Mouse (Mus musculus): ENCODE measurements around the gene Dera.

GRCm38 (mm10) chr6:137825022-137825613 is 70.8 kb downstream of the Dera start:
- TF ChIP-seq CTCF (IDR thresholded peaks at IDR 0.05; ENCODE audit: low read depth) (no peak), EP300 (optimal IDR thresholded peaks at IDR 0.05) (no peak)
